Mouse (Mus musculus) layer of hippocampus, postnatal 25 days (tissue): ENCODE measurements at regions not wholly inside any gene's neighbourhood (a gene's known extent, or its start where the extent isn't known, plus 50 kb on each side); places are given as distances from the start of the nearest gene placed in this dataset.

Experiments used
- DNase-seq, 2 experiments: peaks; one replicate each; pipeline ENCODE4 v3.0.0; 2022; ENCODE audit warnings: mixed read lengths in 2 of 2, low spot score in 1 of 2; ENCODE audit errors: extremely low spot score in 1 of 2

GRCm38 (mm10) chr2:72797002-72797718 is 183.1 kb downstream of the Sp3 start:
- DNase-seq, result no peak

DNA sequence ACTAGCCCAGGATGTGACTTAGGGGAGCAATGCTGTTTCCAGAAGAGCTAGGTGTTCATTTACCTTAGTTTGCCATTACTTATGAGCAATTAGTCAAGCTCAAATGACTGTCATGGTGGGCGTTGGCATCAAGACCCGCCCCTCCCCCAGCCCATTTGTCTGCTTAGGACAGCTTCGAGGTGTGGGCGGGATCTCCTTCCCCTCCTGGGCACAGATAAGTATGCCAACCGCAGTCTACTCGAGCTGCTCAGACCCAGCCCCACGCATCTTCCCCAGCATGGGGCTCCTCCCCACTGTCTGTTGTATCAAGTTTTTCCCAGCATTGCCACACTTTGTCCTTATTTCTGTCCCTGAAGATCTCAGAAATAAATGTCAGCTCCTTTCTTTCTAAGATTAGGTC is 179.6 kb downstream of the Sp3 start:
- DNase-seq, result no peak

DNA sequence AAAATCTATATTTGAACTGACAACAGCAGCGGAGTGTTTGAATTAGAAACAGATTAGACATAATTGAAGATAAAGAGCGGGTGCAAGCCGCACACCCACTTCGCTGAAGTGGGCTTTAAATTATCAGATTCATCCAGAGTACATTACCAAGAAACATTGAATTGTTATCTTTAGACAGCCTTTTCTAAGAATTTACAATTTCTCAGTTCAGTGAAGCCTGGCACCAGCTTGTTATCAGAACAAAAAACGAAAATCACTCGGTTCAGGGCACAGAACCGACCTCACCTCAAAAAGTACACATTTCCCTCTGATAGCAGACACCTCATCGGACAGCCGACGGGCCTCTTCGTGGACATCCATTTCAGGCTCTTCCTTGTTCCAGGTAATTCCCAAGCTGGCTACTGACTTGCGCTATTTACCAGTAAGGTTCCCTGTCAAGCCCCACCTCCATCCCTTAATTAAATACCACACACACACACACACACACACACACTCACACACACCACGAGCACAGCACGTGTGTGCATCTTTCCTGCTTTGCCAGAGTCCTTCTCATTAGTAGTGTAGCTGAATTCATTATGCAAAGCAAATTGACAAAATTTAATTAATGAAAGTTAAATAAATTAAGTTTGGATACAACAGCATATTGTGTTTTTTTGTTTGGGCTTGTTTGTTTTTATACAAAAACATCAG is 166.8 kb downstream of the Sp3 start:
- no peak for DNase-seq

DNA sequence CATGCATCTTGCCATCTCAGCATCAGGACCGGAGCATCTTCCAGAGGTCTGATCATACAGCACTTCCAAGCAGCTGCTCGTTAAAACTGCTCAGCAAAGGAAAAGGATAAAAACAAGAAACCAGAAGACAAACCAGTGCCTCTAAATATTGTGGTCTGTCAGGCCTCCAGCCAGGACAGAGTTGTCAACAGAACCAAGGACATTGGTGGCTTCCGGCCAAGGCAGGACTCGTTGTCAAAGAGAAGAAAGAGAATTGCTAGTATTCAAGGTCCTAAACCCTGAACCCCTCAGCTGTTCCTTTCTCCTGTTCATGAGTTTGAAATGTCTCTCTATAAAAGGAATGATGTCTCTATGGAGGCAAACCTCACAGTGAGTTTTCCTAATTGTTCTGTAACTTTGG is 155.0 kb downstream of the Sp3 start:
- DNase-seq, result no peak

DNA sequence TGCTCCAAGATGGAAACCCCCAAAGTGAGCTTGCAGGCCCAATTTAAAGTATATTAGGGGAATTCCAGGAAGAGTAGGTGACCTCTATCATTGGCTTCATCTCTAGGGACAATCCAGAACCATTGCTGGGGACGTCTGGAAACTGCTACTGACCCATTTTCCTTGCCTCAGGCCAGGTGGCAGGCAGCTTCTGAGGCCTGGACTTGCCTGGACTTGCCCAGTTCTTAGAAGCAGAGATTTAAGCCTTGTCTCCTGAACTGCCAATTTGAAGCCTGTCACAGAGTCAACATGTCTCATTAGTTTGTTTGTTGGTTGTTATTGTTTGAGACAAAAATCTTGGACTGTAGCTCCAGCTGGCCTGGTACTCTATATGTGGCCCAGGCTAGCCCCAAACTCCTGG is 151.1 kb downstream of the Sp3 start:
- DNase-seq, result no peak

GRCm38 (mm10) chr2:72832770-72833169 is 147.5 kb downstream of the Sp3 start:
- no peak for DNase-seq

GRCm38 (mm10) chr2:72838085-72838727 is 142.0 kb downstream of the Sp3 start:
- no peak for DNase-seq

GRCm38 (mm10) chr2:72839673-72840072 is 140.6 kb downstream of the Sp3 start:
- no peak for DNase-seq

DNA sequence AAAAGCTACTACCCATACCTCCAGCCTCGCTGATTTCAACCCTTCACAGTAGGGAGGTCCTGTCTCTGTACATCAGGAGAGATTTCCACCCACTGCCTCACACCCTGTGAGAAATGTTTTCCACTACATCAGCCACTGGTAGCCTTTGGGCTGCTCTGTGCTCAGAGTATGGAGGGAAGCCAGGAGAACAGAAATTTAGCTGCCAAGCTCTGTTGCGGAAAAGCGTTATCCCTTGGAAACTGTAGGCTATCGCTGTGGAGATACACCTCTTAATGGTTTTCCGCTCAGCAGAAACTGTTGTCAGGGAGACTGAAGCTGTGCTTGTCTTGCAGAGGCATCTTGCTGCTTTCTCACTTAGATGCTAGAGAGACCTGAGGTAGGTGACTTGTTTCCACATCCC is 138.9 kb downstream of the Sp3 start:
- no peak for DNase-seq

GRCm38 (mm10) chr2:72843610-72844009 is 136.6 kb downstream of the Sp3 start:
- no peak for DNase-seq

GRCm38 (mm10) chr2:72849441-72850192 is 130.6 kb downstream of the Sp3 start:
- DNase-seq, result no peak

GRCm38 (mm10) chr2:72852509-72852908 is 127.7 kb downstream of the Sp3 start:
- no peak for DNase-seq

GRCm38 (mm10) chr2:72855276-72855970 is 124.8 kb downstream of the Sp3 start:
- no peak for DNase-seq

GRCm38 (mm10) chr2:72855971-72856755 is 124.1 kb downstream of the Sp3 start:
- no peak for DNase-seq

GRCm38 (mm10) chr2:72857377-72857776 is 122.9 kb downstream of the Sp3 start:
- no peak for DNase-seq

- no peak for DNase-seq
Observed at GRCm38 (mm10) chr2:72865462-72866365, 114.5 kb downstream of the Sp3 start.

- no peak for DNase-seq
Observed at GRCm38 (mm10) chr2:72866366-72866688, 113.9 kb downstream of the Sp3 start.

DNA sequence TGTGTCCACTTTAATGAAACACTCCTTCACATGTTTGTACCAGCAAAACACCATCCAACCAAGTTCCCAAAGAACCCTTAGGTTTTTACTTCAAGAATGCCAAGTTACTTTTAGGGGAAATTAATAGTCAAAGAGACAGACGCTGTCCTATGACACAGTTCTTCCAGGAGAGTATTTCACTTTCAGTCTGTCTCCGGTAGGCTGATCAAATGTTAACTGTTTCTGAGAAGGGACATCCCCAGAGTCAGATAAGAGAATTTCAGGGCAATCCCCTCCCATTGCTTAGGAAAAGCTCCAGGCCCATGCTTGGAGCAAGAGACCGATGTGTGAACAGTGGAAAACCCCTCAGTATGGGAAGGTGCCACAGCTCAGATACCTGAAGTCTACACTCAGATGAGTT is 112.1 kb downstream of the Sp3 start:
- DNase-seq, result no peak

GRCm38 (mm10) chr2:72871836-72872235 is 108.4 kb downstream of the Sp3 start:
- peak in 1 of 2 experiments; percentile 19 for DNase-seq
